Mouse (Mus musculus): Measurements from ENCODE around the gene Zrsr2. TPM values are rescaled to one million over a fixed set of nuclear protein-coding genes. Genes with fewer than 3 reads are reported as not detected.
A peak's percentile ranks its signal among the peaks of the same experiment; 100 is the strongest.

Gene Zrsr2
- polyA plus RNA-seq (2015; fragmentation: Nextera tagmentation; extraction: Ambion mirVana) = 42.8 and 49.3 TPM in 2 replicates

DNA sequence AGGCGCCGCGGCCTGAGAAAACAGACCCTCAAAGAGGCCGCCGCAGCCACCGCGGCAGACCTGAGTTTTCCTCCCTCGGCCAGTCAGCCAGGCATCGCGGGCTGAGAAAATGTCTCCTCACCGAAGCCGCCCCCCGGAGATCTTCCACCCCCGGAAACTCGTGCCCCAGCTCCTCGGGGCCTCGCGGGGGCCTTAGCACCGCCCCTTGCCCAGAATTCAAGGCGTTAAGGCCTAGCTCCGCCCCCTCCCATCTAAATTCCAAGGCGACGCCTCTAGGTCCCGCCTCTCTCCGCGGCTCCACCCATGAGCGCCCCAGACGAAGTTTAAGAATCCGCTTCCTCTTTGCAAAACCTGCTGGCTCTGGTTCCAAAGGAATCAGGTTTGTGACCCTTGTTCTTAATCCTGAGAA is at the start of gene Zrsr2:
Gene Zrsr2 (minus strand): TSS at position 195 of the 409 bp plus-strand sequence.
- Histone ChIP-seq H3K27me3 (ENCODE audit: control insufficient read depth, insufficient read depth, low read length) (no peaks in the 10 kb centered on the region; the same call in 1 of the 2 replicates), H3K4me3 (replicated peaks; ENCODE audit: low read length) (peak within 1 kb of the TSS; percentile 72), H3K9me3 (replicated peaks; ENCODE audit: control insufficient read depth, low read length) (no peaks in the 10 kb centered on the region), H3K9ac (ENCODE audit: low read length) (peak within 1 kb of the TSS; percentile 86), H3K4me1 (ENCODE audit: control insufficient read depth, insufficient read depth, low read length) (peaks cover 2% of the 10 kb centered on the region; the same call in 1 of the 2 replicates), H3K4me2 (ENCODE audit: low read depth, low read length) (peak within 1 kb of the TSS; percentile 59), H3K27ac (ENCODE audit: low read length) (peak within 1 kb of the TSS; percentile 99), H3K36me3 (ENCODE audit: control insufficient read depth, insufficient read depth, low read length) (0 out of 2 replicates have a peak, but pooled peaks cover under 1% of the 10 kb centered on the region)
- ATAC-seq (ENCODE audit: insufficient read depth, low FRiP score) = peak; percentile 97
- 12% methylated on average over 29 of the region's 29 CpGs for WGBS

DNA sequence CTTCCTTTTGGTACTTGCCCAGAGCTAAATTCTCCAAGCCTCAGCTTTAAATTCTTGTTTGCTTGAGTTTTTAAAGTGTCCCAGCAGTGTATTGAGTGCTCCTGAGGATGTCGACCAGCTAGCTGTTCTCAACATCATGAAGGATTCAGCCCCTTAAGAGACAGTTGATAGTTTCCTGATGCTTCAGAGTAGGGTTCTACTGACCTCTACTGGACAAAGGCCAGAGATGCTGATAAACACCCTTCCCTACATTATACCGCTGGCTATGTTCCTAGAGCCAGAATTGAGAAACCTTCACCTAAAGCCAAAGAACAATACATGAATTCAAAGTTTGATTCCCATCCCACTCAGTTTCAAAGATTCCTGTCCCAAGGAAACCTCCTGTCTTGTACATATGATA is 46.3 kb upstream of the Zrsr2 start:
- Histone ChIP-seq H3K9ac (ENCODE audit: low read length) (no peak overlapping the region), H3K4me3 (replicated peaks; ENCODE audit: low read length) (no peak overlapping the region), H3K4me2 (ENCODE audit: low read depth, low read length) (no peak overlapping the region), H3K27me3 (ENCODE audit: control insufficient read depth, insufficient read depth, low read length) (no peaks in the 10 kb centered on the region), H3K27ac (ENCODE audit: low read length) (no peak overlapping the region), H3K9me3 (replicated peaks; ENCODE audit: control insufficient read depth, low read length) (no peaks in the 10 kb centered on the region), H3K36me3 (ENCODE audit: control insufficient read depth, insufficient read depth, low read length) (no peaks in the 10 kb centered on the region), H3K4me1 (ENCODE audit: control insufficient read depth, insufficient read depth, low read length) (no peaks in the 10 kb centered on the region)
- peak; percentile 47; the same call in 1 of the 2 replicates for ATAC-seq (ENCODE audit: insufficient read depth, low FRiP score)
- WGBS = 27% methylated on average over 2 of the region's 2 CpGs

DNA sequence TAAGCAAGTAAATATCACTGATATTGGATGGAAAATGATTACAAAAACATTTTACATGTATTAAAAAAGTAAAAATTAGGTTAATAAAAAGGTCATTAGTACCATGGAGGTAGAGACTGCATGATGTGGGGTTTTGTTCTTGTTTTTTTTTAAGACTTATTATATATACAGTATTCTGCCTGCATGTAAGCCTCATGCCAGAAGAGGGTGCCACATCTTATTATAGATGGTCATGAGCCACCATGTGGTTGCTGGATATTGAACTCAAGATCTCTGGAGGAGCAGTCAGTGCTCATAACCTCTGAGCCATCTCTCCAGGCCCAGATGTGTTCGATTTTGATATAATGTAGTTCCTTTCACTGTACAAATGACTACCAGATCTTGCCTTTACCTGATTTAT is 41.4 kb upstream of the Zrsr2 start:
- no peaks in the 10 kb centered on the region for H3K9me3 ChIP-seq (replicated peaks; ENCODE audit: control insufficient read depth, low read length)
- no peak overlapping the region for H3K9ac ChIP-seq (ENCODE audit: low read length)
- no peak overlapping the region for H3K4me3 ChIP-seq (replicated peaks; ENCODE audit: low read length)
- H3K27ac ChIP-seq (ENCODE audit: low read length) = no peak overlapping the region
- H3K27me3 ChIP-seq (ENCODE audit: control insufficient read depth, insufficient read depth, low read length) = no peaks in the 10 kb centered on the region
- H3K4me1 ChIP-seq (ENCODE audit: control insufficient read depth, insufficient read depth, low read length) = no peaks in the 10 kb centered on the region
- H3K4me2 ChIP-seq (ENCODE audit: low read depth, low read length) = no peak overlapping the region
- H3K36me3 ChIP-seq (ENCODE audit: control insufficient read depth, insufficient read depth, low read length) = no peaks in the 10 kb centered on the region
- ATAC-seq (ENCODE audit: insufficient read depth, low FRiP score) = no peak
- WGBS = 86% methylated on average over 1 of the region's 1 CpGs

DNA sequence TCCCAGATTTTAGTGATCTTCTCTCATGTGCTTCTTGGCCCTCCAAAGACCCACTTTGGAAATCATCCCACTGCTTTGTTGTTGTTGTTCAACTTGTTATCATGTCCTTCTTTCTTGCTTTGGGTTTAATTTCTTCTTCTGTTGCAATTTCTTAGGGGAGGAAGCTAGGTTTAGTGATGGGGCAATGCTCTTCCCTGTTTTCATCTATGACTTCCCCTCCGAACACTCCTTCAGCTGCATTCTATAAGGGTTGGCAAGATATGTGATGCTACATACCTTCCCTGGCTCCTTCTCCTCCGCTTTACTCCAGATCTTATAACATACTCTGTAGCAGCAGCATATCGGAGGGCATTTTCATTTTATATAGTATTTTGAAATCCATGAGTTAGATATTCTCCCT is 38.3 kb upstream of the Zrsr2 start:
- Histone ChIP-seq H3K4me1 (ENCODE audit: control insufficient read depth, insufficient read depth, low read length) (no peaks in the 10 kb centered on the region), H3K36me3 (ENCODE audit: control insufficient read depth, insufficient read depth, low read length) (no peaks in the 10 kb centered on the region), H3K9ac (ENCODE audit: low read length) (no peak overlapping the region), H3K4me2 (ENCODE audit: low read depth, low read length) (no peak overlapping the region), H3K27ac (ENCODE audit: low read length) (no peak overlapping the region), H3K4me3 (replicated peaks; ENCODE audit: low read length) (no peak overlapping the region), H3K27me3 (ENCODE audit: control insufficient read depth, insufficient read depth, low read length) (0 out of 2 replicates have a peak, but pooled peaks cover 3% of the 10 kb centered on the region), H3K9me3 (replicated peaks; ENCODE audit: control insufficient read depth, low read length) (no peaks in the 10 kb centered on the region)
- 87% methylated on average over 3 of the region's 3 CpGs for WGBS
- ATAC-seq (ENCODE audit: insufficient read depth, low FRiP score) = no peak

DNA sequence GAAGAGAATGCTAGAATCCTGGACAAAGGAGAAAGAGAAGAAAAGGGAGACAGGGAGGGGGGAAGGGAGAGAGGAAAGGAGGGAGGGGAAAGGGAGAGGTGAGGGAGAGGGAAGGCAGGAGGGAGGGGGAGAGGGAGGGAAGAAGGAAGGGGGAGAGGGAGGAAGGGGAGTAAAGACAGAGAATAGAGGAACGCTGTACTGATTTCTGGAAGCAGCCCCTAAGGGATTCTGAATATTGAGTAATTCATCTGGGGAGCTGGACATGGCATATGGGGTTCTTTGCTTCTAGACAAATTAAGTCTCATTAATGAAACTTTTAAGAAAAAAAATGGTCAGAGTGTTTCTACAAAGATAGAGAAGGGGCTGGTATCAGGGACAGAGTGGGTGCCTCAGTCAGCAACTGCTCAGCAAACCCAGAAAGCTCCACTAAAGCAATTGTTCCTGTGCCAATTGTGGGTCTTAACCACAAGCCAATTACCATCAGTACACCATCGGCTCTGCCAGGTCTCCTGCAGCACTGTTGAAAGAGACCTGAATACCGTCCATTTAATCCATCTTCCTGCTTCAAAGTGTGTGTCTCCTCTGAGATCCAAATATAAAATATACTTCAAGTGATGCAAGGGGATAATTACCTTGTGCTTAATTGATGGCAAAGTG is 29.4 kb upstream of the Zrsr2 start:
- no peaks in the 10 kb centered on the region for H3K9me3 ChIP-seq (replicated peaks; ENCODE audit: control insufficient read depth, low read length)
- H3K27me3 ChIP-seq (ENCODE audit: control insufficient read depth, insufficient read depth, low read length) = no peaks in the 10 kb centered on the region; the same call in 1 of the 2 replicates
- no peak overlapping the region for H3K4me2 ChIP-seq (ENCODE audit: low read depth, low read length)
- no peak overlapping the region for H3K9ac ChIP-seq (ENCODE audit: low read length)
- WGBS = 55% methylated on average over 3 of the region's 3 CpGs
- no peaks in the 10 kb centered on the region for H3K36me3 ChIP-seq (ENCODE audit: control insufficient read depth, insufficient read depth, low read length)
- ATAC-seq (ENCODE audit: insufficient read depth, low FRiP score) = no peak
- no peak overlapping the region for H3K27ac ChIP-seq (ENCODE audit: low read length)
- H3K4me3 ChIP-seq (replicated peaks; ENCODE audit: low read length) = no peak overlapping the region
- H3K4me1 ChIP-seq (ENCODE audit: control insufficient read depth, insufficient read depth, low read length) = no peaks in the 10 kb centered on the region

DNA sequence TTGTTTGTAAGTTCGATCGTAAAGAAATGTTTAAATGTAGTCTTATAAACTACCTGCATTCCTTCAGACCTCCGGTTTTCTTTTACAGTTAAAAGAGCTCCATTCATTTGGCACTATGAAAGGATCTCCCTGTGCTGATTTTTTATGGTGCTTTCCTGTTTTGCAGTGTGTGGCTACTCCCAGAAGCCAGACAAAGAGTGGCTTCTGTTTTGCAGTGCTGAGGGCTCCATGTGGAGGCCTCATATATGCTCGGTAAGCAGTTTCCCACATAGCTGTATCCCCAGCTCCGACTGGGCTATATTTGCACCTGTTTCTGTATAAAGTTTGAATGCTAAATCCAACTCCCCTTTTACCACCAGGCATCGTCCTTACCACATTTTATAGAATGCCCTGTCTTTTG is 23.7 kb upstream of the Zrsr2 start:
- 72% methylated on average over 6 of the region's 6 CpGs for WGBS
- ATAC-seq (ENCODE audit: insufficient read depth, low FRiP score) = no peak
- no peaks in the 10 kb centered on the region for H3K9me3 ChIP-seq (replicated peaks; ENCODE audit: control insufficient read depth, low read length)
- H3K4me2 ChIP-seq (ENCODE audit: low read depth, low read length) = no peak overlapping the region
- no peaks in the 10 kb centered on the region for H3K4me1 ChIP-seq (ENCODE audit: control insufficient read depth, insufficient read depth, low read length)
- no peak overlapping the region for H3K9ac ChIP-seq (ENCODE audit: low read length)
- H3K27me3 ChIP-seq (ENCODE audit: control insufficient read depth, insufficient read depth, low read length) = no peaks in the 10 kb centered on the region; the same call in 1 of the 2 replicates
- H3K27ac ChIP-seq (ENCODE audit: low read length) = no peak overlapping the region
- no peaks in the 10 kb centered on the region for H3K36me3 ChIP-seq (ENCODE audit: control insufficient read depth, insufficient read depth, low read length)
- H3K4me3 ChIP-seq (replicated peaks; ENCODE audit: low read length) = no peak overlapping the region

DNA sequence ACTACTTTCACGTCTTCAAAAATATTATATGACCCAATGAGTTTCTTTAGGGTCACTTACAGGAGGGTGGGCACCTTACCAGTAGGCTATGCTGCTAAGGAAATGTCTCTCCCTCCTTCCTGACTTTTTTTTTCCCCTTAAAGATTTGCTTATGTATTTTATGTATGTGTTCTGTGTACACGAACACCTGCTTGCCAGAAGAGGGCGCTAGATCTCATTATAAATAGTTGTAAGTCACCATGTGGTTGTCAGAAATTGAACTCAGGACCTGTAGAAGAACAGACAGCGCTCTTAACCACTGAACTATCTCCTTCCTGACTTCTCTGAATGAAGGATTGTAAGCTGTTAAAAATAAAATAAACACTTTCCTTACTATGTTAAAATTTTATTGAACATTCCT is 23.0 kb upstream of the Zrsr2 start:
- H3K9ac ChIP-seq (ENCODE audit: low read length) = no peak overlapping the region
- H3K4me1 ChIP-seq (ENCODE audit: control insufficient read depth, insufficient read depth, low read length) = no peaks in the 10 kb centered on the region
- no peak for ATAC-seq (ENCODE audit: insufficient read depth, low FRiP score)
- WGBS = 48% methylated on average over 4 of the region's 4 CpGs
- H3K4me3 ChIP-seq (replicated peaks; ENCODE audit: low read length) = no peak overlapping the region
- H3K27ac ChIP-seq (ENCODE audit: low read length) = no peak overlapping the region
- no peaks in the 10 kb centered on the region for H3K9me3 ChIP-seq (replicated peaks; ENCODE audit: control insufficient read depth, low read length)
- no peaks in the 10 kb centered on the region for H3K36me3 ChIP-seq (ENCODE audit: control insufficient read depth, insufficient read depth, low read length)
- no peak overlapping the region for H3K4me2 ChIP-seq (ENCODE audit: low read depth, low read length)
- H3K27me3 ChIP-seq (ENCODE audit: control insufficient read depth, insufficient read depth, low read length) = no peaks in the 10 kb centered on the region; the same call in 1 of the 2 replicates

DNA sequence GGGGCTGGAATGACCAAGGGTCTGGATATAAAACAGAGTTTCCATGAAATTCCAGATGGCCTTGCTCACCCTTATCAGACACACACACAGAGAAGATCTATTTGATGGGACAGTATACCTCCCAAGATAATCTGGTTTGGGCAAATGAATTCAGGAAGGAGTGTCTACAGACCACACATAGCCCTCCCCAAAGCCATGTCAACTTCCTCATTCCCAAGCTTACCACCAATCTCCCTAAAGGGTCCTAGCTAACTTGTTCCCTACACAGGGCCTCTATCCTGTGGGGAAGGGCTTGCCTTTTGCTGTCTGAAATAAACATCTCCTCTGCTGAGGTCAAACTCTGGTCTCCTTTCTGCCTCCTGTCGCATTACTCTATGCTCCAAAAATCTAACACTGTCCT is 22.6 kb upstream of the Zrsr2 start:
- no peak overlapping the region for H3K27ac ChIP-seq (ENCODE audit: low read length)
- H3K27me3 ChIP-seq (ENCODE audit: control insufficient read depth, insufficient read depth, low read length) = no peaks in the 10 kb centered on the region; the same call in 1 of the 2 replicates
- H3K4me2 ChIP-seq (ENCODE audit: low read depth, low read length) = no peak overlapping the region
- no peak overlapping the region for H3K9ac ChIP-seq (ENCODE audit: low read length)
- ATAC-seq (ENCODE audit: insufficient read depth, low FRiP score) = no peak
- WGBS = 85% methylated on average over 1 of the region's 1 CpGs
- no peaks in the 10 kb centered on the region for H3K9me3 ChIP-seq (replicated peaks; ENCODE audit: control insufficient read depth, low read length)
- no peak overlapping the region for H3K4me3 ChIP-seq (replicated peaks; ENCODE audit: low read length)
- no peaks in the 10 kb centered on the region for H3K36me3 ChIP-seq (ENCODE audit: control insufficient read depth, insufficient read depth, low read length)
- no peaks in the 10 kb centered on the region for H3K4me1 ChIP-seq (ENCODE audit: control insufficient read depth, insufficient read depth, low read length)

DNA sequence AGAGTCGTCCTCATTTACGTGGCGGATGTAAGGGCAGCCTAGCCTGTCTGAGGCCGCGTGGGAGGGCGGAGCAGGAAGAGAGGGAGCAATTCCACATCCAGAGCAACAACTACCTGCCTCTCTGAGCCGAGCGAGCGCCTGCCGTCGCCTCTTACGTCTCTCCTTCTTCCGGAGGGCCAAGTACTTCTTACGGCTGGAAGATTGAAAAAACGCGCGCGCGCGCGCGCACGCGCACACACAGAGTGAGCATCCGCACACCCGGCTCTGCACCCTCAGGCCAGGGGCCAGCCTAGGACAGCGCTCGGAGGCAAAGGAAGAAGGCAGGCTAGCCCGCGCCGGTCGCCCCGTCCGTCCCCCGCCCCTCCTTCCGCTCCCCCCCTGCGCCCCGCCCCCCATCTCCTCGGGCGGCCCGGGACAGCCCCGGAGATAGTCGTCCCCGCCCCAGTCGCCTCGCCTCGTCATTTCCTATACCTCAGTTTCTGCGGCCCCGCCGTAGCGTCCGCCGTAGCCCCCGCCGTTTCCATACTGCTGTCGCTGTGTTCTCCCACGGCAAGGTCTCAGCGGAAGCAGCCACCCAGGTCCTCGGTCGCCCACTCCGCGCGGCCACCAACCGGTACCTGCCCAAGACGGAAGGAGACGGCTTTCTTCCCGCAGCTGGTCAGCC is 526 bp downstream of the Zrsr2 start:
- 13% methylated on average over 49 of the region's 67 CpGs for WGBS
- Histone ChIP-seq H3K4me3 (replicated peaks; ENCODE audit: low read length) (peak overlapping the region; percentile 72), H3K4me2 (ENCODE audit: low read depth, low read length) (peak overlapping the region; percentile 59), H3K4me1 (ENCODE audit: control insufficient read depth, insufficient read depth, low read length) (peaks cover 2% of the 10 kb centered on the region; the same call in 1 of the 2 replicates), H3K9ac (ENCODE audit: low read length) (peak overlapping the region; percentile 86), H3K27me3 (ENCODE audit: control insufficient read depth, insufficient read depth, low read length) (no peaks in the 10 kb centered on the region; the same call in 1 of the 2 replicates), H3K36me3 (ENCODE audit: control insufficient read depth, insufficient read depth, low read length) (no peaks in the 10 kb centered on the region), H3K9me3 (replicated peaks; ENCODE audit: control insufficient read depth, low read length) (no peaks in the 10 kb centered on the region), H3K27ac (ENCODE audit: low read length) (peak overlapping the region; percentile 99)
- ATAC-seq (ENCODE audit: insufficient read depth, low FRiP score) = peak; percentile 93
